Mouse (Mus musculus): Measurements from ENCODE around the gene Ctnnd2. TPM values are rescaled to one million over a fixed set of nuclear protein-coding genes. Genes with fewer than 3 reads are reported as not detected.

The Ctnnd2 gene
- 1.5 TPM for polyA plus RNA-seq (2014; fragmentation: Illumina TruSeq; extraction: RNeasy Lipid Tissue Mini Kit (QIAGEN cat#74804); ENCODE audit: low read depth, low replicate concordance)

GRCm38 (mm10) chr15:30172391-30173281 lies at the start of gene Ctnnd2:
Ctnnd2 (plus strand) TSS chr15:30172593.

